ENCODE assay signal across 14 mouse cellular contexts in genomic region chr2:71543531-71543930, GRCm38 (mm10). TPM values are rescaled to one million over a fixed set of nuclear protein-coding genes. Genes with fewer than 3 reads are reported as not detected.
DNase-seq lines count a peak whose midpoint lies in the region; ATAC-seq and TF ChIP-seq lines count a peak whose summit lies in the region.
"Had no signal": no experiment of that assay in that cellular context is flagged by ENCODE, and none has a peak within 500 bp of the region (broad histone marks: within the 10 kb centered on the region; RNA-seq: fewer than 3 reads in every experiment).

No protein-coding gene starts in this region.

- DNase-seq in lung, embryonic 14.5 days, result peak; percentile 9
- DNase-seq in lung, postnatal 4 days, result no peak
- no peak for DNase-seq in frontal cortex, postnatal 10 days (ENCODE audit: low spot score in 2 of 2)
- DNase-seq in urinary bladder, postnatal 14 days (ENCODE audit: low spot score), result no peak
- DNase-seq in thymus, postnatal 14 days, result no peak
- DNase-seq: cerebellum, adult 18-20 months; lung, postnatal 14 days had no signal

- H3K27me3 ChIP-seq in lung, embryonic 14.5 days (ENCODE audit: insufficient read depth, low read length), result peaks cover 96% of the 10 kb centered on the region
- peaks cover 84% of the 10 kb centered on the region for H3K27me3 ChIP-seq in embryonic facial prominence, embryonic 15.5 days
- peaks cover 91% of the 10 kb centered on the region for H3K27me3 ChIP-seq in intestine, postnatal 0 days (replicated peaks; ENCODE audit: control insufficient read depth, insufficient read depth, low read length)
- peaks cover 93% of the 10 kb centered on the region for H3K27me3 ChIP-seq in stomach, embryonic 16.5 days (ENCODE audit: control insufficient read depth, insufficient read depth, low read length)

- TF ChIP-seq CTCF in lung, embryonic 14.5 days (IDR thresholded peaks at IDR 0.05; ENCODE audit: low read depth), result no peak
- no peak for TF ChIP-seq CTCF in intestine, postnatal 0 days (IDR thresholded peaks at IDR 0.05; ENCODE audit: low read depth)

- no peaks in the 10 kb centered on the region for H3K9me3 ChIP-seq in lung, embryonic 14.5 days (ENCODE audit: low read depth, low read length)
- no peaks in the 10 kb centered on the region for H3K9me3 ChIP-seq in embryonic facial prominence, embryonic 15.5 days (replicated peaks)
- no peaks in the 10 kb centered on the region for H3K9me3 ChIP-seq in intestine, postnatal 0 days (ENCODE audit: control insufficient read depth)
- no peaks in the 10 kb centered on the region for H3K9me3 ChIP-seq in stomach, embryonic 16.5 days (replicated peaks; ENCODE audit: control insufficient read depth, low read length)
- H3K9me3 ChIP-seq: neural tube, embryonic 13.5 days had no signal

- H3K36me3 ChIP-seq in lung, embryonic 14.5 days (ENCODE audit: insufficient read depth), result no peaks in the 10 kb centered on the region
- no peaks in the 10 kb centered on the region for H3K36me3 ChIP-seq in embryonic facial prominence, embryonic 15.5 days
- H3K36me3 ChIP-seq in intestine, postnatal 0 days (ENCODE audit: control insufficient read depth, insufficient read depth), result no peaks in the 10 kb centered on the region
- H3K36me3 ChIP-seq in stomach, embryonic 16.5 days (ENCODE audit: control insufficient read depth, insufficient read depth, low read length), result no peaks in the 10 kb centered on the region
- H3K36me3 ChIP-seq: G1E; neural tube, embryonic 13.5 days had no signal

- H3K27ac ChIP-seq in lung, embryonic 14.5 days (ENCODE audit: low read depth), result no peak overlapping the region
- no peak overlapping the region for H3K27ac ChIP-seq in embryonic facial prominence, embryonic 15.5 days (replicated peaks)
- H3K27ac ChIP-seq in intestine, postnatal 0 days (ENCODE audit: low read depth, low read length), result no peak overlapping the region
- H3K27ac ChIP-seq in stomach, embryonic 16.5 days (ENCODE audit: low read length), result no peak overlapping the region
- H3K27ac ChIP-seq: neural tube, embryonic 13.5 days had no signal

- H3K4me1 ChIP-seq in lung, embryonic 14.5 days (ENCODE audit: insufficient read depth), result peaks cover 5% of the 10 kb centered on the region; the same call in 1 of the 2 replicates
- peaks cover 61% of the 10 kb centered on the region for H3K4me1 ChIP-seq in embryonic facial prominence, embryonic 15.5 days
- no peaks in the 10 kb centered on the region for H3K4me1 ChIP-seq in intestine, postnatal 0 days (replicated peaks; ENCODE audit: control insufficient read depth, insufficient read depth, low read length)
- H3K4me1 ChIP-seq in stomach, embryonic 16.5 days (ENCODE audit: control insufficient read depth, insufficient read depth, low read length), result peaks cover 22% of the 10 kb centered on the region

- H3K4me3 ChIP-seq in lung, embryonic 14.5 days (ENCODE audit: low read depth, low read length), result no peak overlapping the region; the same call in 1 of the 2 replicates
- peak overlapping the region; percentile 53 for H3K4me3 ChIP-seq in embryonic facial prominence, embryonic 15.5 days (replicated peaks)
- 0 out of 2 replicates have a peak overlapping the region, but pooled peaks have one; percentile 37 for H3K4me3 ChIP-seq in intestine, postnatal 0 days (ENCODE audit: low read depth, low read length)
- H3K4me3 ChIP-seq in stomach, embryonic 16.5 days (replicated peaks; ENCODE audit: low read length), result peak overlapping the region; percentile 40
- H3K4me3 ChIP-seq: neural tube, embryonic 13.5 days had no signal

- 3% methylated on average over 9 of the region's 9 CpGs for WGBS in lung, embryonic 14.5 days
- WGBS in embryonic facial prominence, embryonic 15.5 days, result 13% methylated on average over 9 of the region's 9 CpGs
- WGBS in intestine, postnatal 0 days, result 4% methylated on average over 9 of the region's 9 CpGs
- WGBS in stomach, embryonic 16.5 days, result 3% methylated on average over 9 of the region's 9 CpGs

- no peak overlapping the region for H3K4me2 ChIP-seq in lung, embryonic 14.5 days
- peak overlapping the region; percentile 96 for H3K4me2 ChIP-seq in embryonic facial prominence, embryonic 15.5 days (replicated peaks)
- H3K4me2 ChIP-seq in intestine, postnatal 0 days (replicated peaks; ENCODE audit: low read depth), result no peak overlapping the region
- 0 out of 2 replicates have a peak overlapping the region, but pooled peaks have one; percentile 42 for H3K4me2 ChIP-seq in stomach, embryonic 16.5 days (ENCODE audit: low read depth, low read length)

- no peak for ATAC-seq in lung, embryonic 14.5 days (ENCODE audit: insufficient read depth)
- ATAC-seq in embryonic facial prominence, embryonic 15.5 days (ENCODE audit: insufficient number of reproducible peaks, low FRiP score, low TSS enrichment, low read depth), result no peak
- ATAC-seq in intestine, postnatal 0 days, result no peak
- ATAC-seq in stomach, embryonic 16.5 days (ENCODE audit: insufficient read depth, low FRiP score), result no peak
- ATAC-seq: inflammation-experienced regulatory T-cells, adult 6 months had no signal

- H3K9ac ChIP-seq in lung, embryonic 14.5 days, result no peak overlapping the region
- H3K9ac ChIP-seq in embryonic facial prominence, embryonic 15.5 days, result no peak overlapping the region
- no peak overlapping the region for H3K9ac ChIP-seq in intestine, postnatal 0 days (ENCODE audit: low read depth, low read length)
- no peak overlapping the region for H3K9ac ChIP-seq in stomach, embryonic 16.5 days (ENCODE audit: low read length)
- H3K9ac ChIP-seq: neural tube, embryonic 13.5 days had no signal

RNA-seq across cellular contexts. Expression of gene Dlx2, which starts 3.0 kb away (rescaled TPM):
- 0.07 TPM in 1 of 2 replicates, not detected in the other for polyA plus RNA-seq in lung, embryonic 14.5 days (2014; fragmentation: Nextera tagmentation; extraction: Ambion mirVana)
- polyA plus RNA-seq in embryonic facial prominence, embryonic 15.5 days (2015; fragmentation: Nextera tagmentation; extraction: Ambion mirVana), result 6.2 and 8.5 TPM in 2 replicates
- 1.0 and 1.3 TPM in 2 replicates for polyA plus RNA-seq in intestine, postnatal 0 days (2015; fragmentation: Nextera tagmentation; extraction: Ambion mirVana)
- polyA plus RNA-seq in stomach, embryonic 16.5 days (2015; fragmentation: Nextera tagmentation; extraction: Ambion mirVana), result 2.2 and 2.4 TPM in 2 replicates
- polyA plus RNA-seq: G1E; gonadal fat pad, adult 2 months; inflammation-experienced regulatory T-cells, adult 6 months had no signal

RNA-seq across cellular contexts. Expression of gene Dlx1, which starts 15.6 kb away (rescaled TPM):
- 0.32 TPM in 1 of 2 replicates, not detected in the other for polyA plus RNA-seq in lung, embryonic 14.5 days (2014; fragmentation: Nextera tagmentation; extraction: Ambion mirVana)
- 9.7 and 12.5 TPM in 2 replicates for polyA plus RNA-seq in embryonic facial prominence, embryonic 15.5 days (2015; fragmentation: Nextera tagmentation; extraction: Ambion mirVana)
- polyA plus RNA-seq in intestine, postnatal 0 days (2015; fragmentation: Nextera tagmentation; extraction: Ambion mirVana), result 1.5 and 1.8 TPM in 2 replicates
- polyA plus RNA-seq in stomach, embryonic 16.5 days (2015; fragmentation: Nextera tagmentation; extraction: Ambion mirVana), result 7.3 and 11.6 TPM in 2 replicates
- polyA plus RNA-seq: gonadal fat pad, adult 2 months; inflammation-experienced regulatory T-cells, adult 6 months had no signal

Comparison
In these comparisons a context has a peak if more than half of its experiments do, and no peak if none do; other contexts are left out.
1. H3K4me2 ChIP-seq: peak in embryonic facial prominence, embryonic 15.5 days (single experiment) and stomach, embryonic 16.5 days (single experiment); none in lung, embryonic 14.5 days (single experiment) and intestine, postnatal 0 days (single experiment).